Comparison of ENCODE assay signal across 22 mouse cellular contexts in genomic region chr1:121419569-121420265, GRCm38 (mm10).
"Had no signal": no experiment of that assay in that cellular context is flagged by ENCODE, and none has a peak within 500 bp of the region (broad histone marks: within the 10 kb centered on the region; RNA-seq: fewer than 3 reads in every experiment).

No protein-coding gene starts in this region.

- DNase-seq: heart, postnatal 10 days; heart, postnatal 36 days; kidney, adult 11 months; layer of hippocampus, adult 9-11 months; layer of hippocampus, postnatal 36 days had no signal

- H3K4me2 ChIP-seq: heart, embryonic 11.5 days; heart, embryonic 12.5 days; heart, embryonic 13.5 days; heart, embryonic 15.5 days; hindbrain, embryonic 13.5 days; hindbrain, embryonic 14.5 days; hindbrain, embryonic 15.5 days; intestine, embryonic 15.5 days; kidney, embryonic 15.5 days had no signal

- H3K27ac ChIP-seq: heart, embryonic 13.5 days; heart, embryonic 15.5 days; hindbrain, embryonic 10.5 days; hindbrain, embryonic 13.5 days; hindbrain, embryonic 14.5 days; hindbrain, embryonic 15.5 days; hindbrain, postnatal 0 days; intestine, embryonic 15.5 days; kidney, embryonic 15.5 days; kidney, postnatal 0 days; layer of hippocampus, adult 2 months; left cerebral cortex, adult 2 months had no signal

- H3K4me1 ChIP-seq: heart, embryonic 12.5 days; heart, embryonic 13.5 days; heart, embryonic 15.5 days; hindbrain, embryonic 10.5 days; hindbrain, embryonic 13.5 days; hindbrain, embryonic 15.5 days; intestine, embryonic 15.5 days; kidney, embryonic 15.5 days had no signal

- H3K36me3 ChIP-seq: heart, embryonic 12.5 days; heart, embryonic 13.5 days; heart, embryonic 15.5 days; hindbrain, embryonic 10.5 days; hindbrain, embryonic 13.5 days; hindbrain, embryonic 15.5 days; intestine, embryonic 15.5 days; kidney, embryonic 15.5 days had no signal

- H3K4me3 ChIP-seq: heart, embryonic 12.5 days; heart, embryonic 13.5 days; heart, embryonic 15.5 days; hindbrain, embryonic 10.5 days; hindbrain, embryonic 13.5 days; hindbrain, embryonic 15.5 days; intestine, embryonic 15.5 days; kidney, embryonic 15.5 days; layer of hippocampus, adult 2 months; left cerebral cortex, adult 2 months had no signal

- H3K9ac ChIP-seq: heart, embryonic 12.5 days; heart, embryonic 13.5 days; heart, embryonic 15.5 days; hindbrain, embryonic 13.5 days; hindbrain, embryonic 14.5 days; hindbrain, embryonic 15.5 days; intestine, embryonic 15.5 days; kidney, embryonic 15.5 days had no signal

- ATAC-seq: hindbrain, embryonic 16.5 days; hindbrain, postnatal 0 days; intestine, embryonic 15.5 days; intestine, embryonic 16.5 days; intestine, postnatal 0 days had no signal

- H3K9me3 ChIP-seq: heart, embryonic 12.5 days; heart, embryonic 13.5 days; heart, embryonic 15.5 days; hindbrain, embryonic 10.5 days; hindbrain, embryonic 13.5 days; hindbrain, embryonic 15.5 days; intestine, embryonic 15.5 days; kidney, embryonic 15.5 days had no signal

- H3K27me3 ChIP-seq: heart, embryonic 12.5 days; heart, embryonic 15.5 days; hindbrain, embryonic 13.5 days; hindbrain, embryonic 15.5 days; intestine, embryonic 15.5 days had no signal
